Mouse (Mus musculus) bone marrow, adult 2 months (tissue): ENCODE results near the gene Dip2a.

Experiments
- CTCF ChIP-seq: fragments of 200-500 bp; IDR thresholded peaks from 2 replicates; pipeline ENCODE4 v1.5.1; 2011; ENCODE audit warnings: low read length, control low read depth; ENCODE audit not compliant: control insufficient read depth, insufficient read depth
- POLR2A ChIP-seq: fragments of 200-500 bp; IDR thresholded peaks from 2 replicates; pipeline ENCODE4 v1.6.1; 2011; ENCODE audit warnings: low read depth, mild to moderate bottlenecking, control low read depth, low read length, borderline replicate concordance; ENCODE audit not compliant: control insufficient read depth

DNA sequence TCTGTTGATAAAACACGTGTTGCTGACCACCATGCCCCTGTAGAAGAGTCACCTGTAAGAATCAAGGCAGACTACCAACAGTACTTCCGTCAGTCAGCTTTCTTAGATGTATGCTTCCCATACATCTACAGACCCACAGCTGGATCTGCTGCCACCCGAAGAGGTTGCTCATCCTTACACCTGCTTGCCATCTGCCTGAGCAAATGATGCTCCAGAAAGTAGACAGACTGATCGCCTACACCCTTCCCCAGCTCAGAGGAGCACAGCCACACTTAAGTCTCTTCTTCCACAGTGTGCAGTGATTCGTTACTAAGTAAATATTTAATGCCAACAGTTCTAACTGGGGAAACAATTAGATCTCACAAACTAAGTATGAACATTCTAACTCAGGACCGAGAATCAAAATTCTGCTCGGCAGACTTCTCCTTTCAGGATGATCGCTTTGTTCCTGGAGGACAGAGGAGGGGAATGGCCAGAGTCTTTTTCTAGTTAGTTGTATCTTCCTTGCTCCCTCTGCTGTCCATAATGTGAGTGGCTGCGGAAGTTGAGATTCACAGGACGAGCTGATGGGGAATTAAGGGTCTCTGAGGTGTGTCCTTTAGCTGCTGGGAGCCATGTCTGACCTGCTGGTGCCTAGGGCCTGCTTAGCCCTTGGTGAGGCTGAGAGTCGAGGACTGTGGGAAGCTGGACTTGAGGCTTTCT, 84.6 kb downstream of the Dip2a start:
- TF ChIP-seq CTCF (no peak), POLR2A (no peak)
